Mouse (Mus musculus) liver, postnatal 0 days (tissue): Measurements from ENCODE around the gene Ehbp1l1. TPM values are rescaled to one million over a fixed set of nuclear protein-coding genes. Genes with fewer than 3 reads are reported as not detected.

ENCODE experiments used
- ATAC-seq: fragments of 200-750 bp; cut with Nextera tagmentation; 2 replicates; pipeline ENCODE4 v1.8.0; 2017; ENCODE audit warnings: mild to moderate bottlenecking, moderate library complexity
- DNase-seq: peaks from one replicate; pipeline ENCODE4 v3.0.0-alpha.2; 2016
- H3K27ac ChIP-seq: fragments of 300-500 bp; sonication (generic); 2 replicates; pipeline ENCODE4 v1.5.1; 2014; ENCODE audit warnings: antibody characterized with exemption, moderate library complexity, mild to moderate bottlenecking, low read depth
- H3K27me3 ChIP-seq: fragments of 300-500 bp; sonication (generic); 2 replicates; pipeline ENCODE4 v1.6.1; 2014; ENCODE audit warnings: low read length, control low read depth, mixed read lengths; ENCODE audit not compliant: insufficient read depth
- H3K36me3 ChIP-seq: fragments of 300-500 bp; sonication (generic); replicated peaks from 2 replicates; pipeline ENCODE4 v1.6.1; 2014; ENCODE audit warnings: mild to moderate bottlenecking, control low read depth, low read length, moderate library complexity, mixed read lengths; ENCODE audit not compliant: insufficient read depth
- H3K4me1 ChIP-seq: fragments of 300-500 bp; sonication (generic); 2 replicates; pipeline ENCODE4 v1.6.1; 2014; ENCODE audit warnings: antibody characterized with exemption, mild to moderate bottlenecking, control low read depth; ENCODE audit not compliant: insufficient read depth
- H3K4me2 ChIP-seq: fragments of 300-500 bp; sonication (generic); 2 replicates; pipeline ENCODE4 v1.6.1; 2014; ENCODE audit warnings: low read depth, mild to moderate bottlenecking, low read length, moderate library complexity, mixed read lengths
- H3K4me3 ChIP-seq: fragments of 300-500 bp; sonication (generic); 2 replicates; pipeline ENCODE4 v1.5.1; 2014; ENCODE audit warnings: low read depth, low read length
- H3K9ac ChIP-seq: fragments of 300-500 bp; sonication (generic); replicated peaks from 2 replicates; pipeline ENCODE4 v1.6.1; 2014; ENCODE audit warnings: mild to moderate bottlenecking, moderate library complexity
- H3K9me3 ChIP-seq: fragments of 300-500 bp; sonication (generic); 2 replicates; pipeline ENCODE4 v1.6.1; 2016; ENCODE audit warnings: mild to moderate bottlenecking, control low read depth, low read length, mixed read lengths
- CTCF ChIP-seq: sonication (generic); IDR thresholded peaks from 2 replicates; pipeline ENCODE4 v1.5.1; 2016; ENCODE audit warnings: antibody characterized with exemption, low read depth
- EP300 ChIP-seq: IDR thresholded peaks from 2 replicates; pipeline ENCODE4 v1.6.1; 2016; ENCODE audit warnings: antibody characterized with exemption, low read depth, mild to moderate bottlenecking
- WGBS: fragments of 180-500 bp; shearing (Covaris S2); extraction: QIAGEN DNeasy Blood & Tissue Kit; methylation state at CpG from one replicate; pipeline ENCODE4 v1.1.7; 2014; ENCODE audit not compliant: insufficient replicate concordance; 5-methylcytosine and 5-hydroxymethylcytosine counted together
- polyA plus RNA-seq: library from polyadenylated mRNA; unstranded; fragments of >200 nt; fragmentation: Nextera tagmentation; extraction: Ambion mirVana; gene quantifications from 2 replicates; pipeline ENCODE4 v1.2.1, GENCODE M21; 2015

Ehbp1l1 gene
- polyA plus RNA-seq, 1 experiment from 2014 or later: 42.5 TPM

DNA sequence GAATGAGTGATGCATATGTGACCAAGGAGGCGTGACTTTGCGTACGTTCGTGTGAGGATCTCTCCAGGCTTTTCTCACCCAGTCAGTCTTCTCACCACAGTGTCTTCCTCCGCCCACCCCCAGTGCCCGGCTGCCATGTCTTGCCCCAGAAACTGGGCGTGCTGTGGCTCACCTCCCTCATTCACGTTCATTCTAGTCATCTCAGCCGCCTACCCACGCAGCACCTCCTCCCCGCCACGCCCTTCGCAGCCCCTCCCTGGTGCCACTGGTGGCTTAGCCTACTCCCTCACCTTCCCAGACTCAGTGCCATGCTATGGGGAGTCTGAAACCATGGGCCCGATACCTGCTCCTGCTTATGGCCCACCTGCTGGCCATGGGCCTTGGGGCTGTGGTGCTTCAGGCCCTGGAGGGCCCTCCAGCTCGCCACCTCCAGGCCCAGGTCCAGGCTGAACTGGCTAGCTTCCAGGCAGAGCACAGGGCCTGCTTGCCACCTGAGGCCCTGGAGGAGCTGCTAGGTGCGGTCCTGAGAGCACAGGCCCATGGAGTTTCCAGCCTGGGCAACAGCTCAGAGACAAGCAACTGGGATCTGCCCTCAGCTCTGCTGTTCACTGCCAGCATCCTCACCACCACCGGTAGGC, 21.8 kb downstream of the Ehbp1l1 start, which contains the start of gene Kcnk7:
Kcnk7 (plus strand) TSS at position 205 of the 638 bp plus-strand sequence.
- no peak within 1 kb of the TSS for H3K9ac ChIP-seq
- WGBS: 65% methylated on average over 17 of the region's 17 CpGs
- H3K4me1 ChIP-seq: peaks cover 16% of the 10 kb centered on the region
- no peak within 1 kb of the TSS for H3K4me3 ChIP-seq
- H3K27ac ChIP-seq: peak within 1 kb of the TSS; percentile 46
- H3K27me3 ChIP-seq: no peaks in the 10 kb centered on the region
- peaks cover 68% of the 10 kb centered on the region for H3K36me3 ChIP-seq
- ATAC-seq: peak; percentile 65
- H3K4me2 ChIP-seq: peak within 1 kb of the TSS; percentile 31
- peak; percentile 68 for DNase-seq
- no peak for TF ChIP-seq EP300
- no peak for TF ChIP-seq CTCF
- H3K9me3 ChIP-seq: no peaks in the 10 kb centered on the region

DNA sequence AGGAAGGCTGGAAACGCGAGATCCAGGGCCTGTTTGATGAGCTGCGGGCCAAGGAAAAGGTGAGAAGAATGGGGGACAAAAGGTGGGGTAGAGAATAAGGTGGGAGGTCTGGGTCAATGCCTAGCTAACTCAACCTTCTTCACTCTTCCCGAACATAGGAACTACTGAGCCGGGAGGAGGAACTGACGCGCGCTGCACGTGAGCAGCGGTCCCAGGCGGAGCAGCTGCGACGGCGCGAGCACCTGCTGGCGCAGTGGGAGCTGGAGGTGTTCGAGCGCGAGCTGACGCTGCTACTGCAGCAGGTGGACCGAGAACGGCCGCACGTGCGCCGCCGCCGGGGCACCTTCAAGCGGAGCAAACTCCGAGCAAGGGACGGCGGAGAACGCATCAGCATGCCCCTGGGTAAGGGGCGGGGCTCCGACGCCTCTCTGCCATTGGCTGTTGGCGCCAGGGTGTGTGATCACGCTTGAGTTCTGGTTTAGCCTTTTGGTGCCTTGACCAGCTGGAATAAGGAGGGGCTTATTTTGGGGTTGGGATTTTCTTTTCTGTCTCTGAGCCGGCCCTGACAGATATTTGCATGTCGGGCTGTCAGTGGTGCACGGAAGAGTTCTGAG, 30.2 kb downstream of the Ehbp1l1 start:
- Histone ChIP-seq H3K36me3 (peaks cover 66% of the 10 kb centered on the region), H3K4me1 (peaks cover 26% of the 10 kb centered on the region), H3K4me2 (no peak overlapping the region), H3K9me3 (no peaks in the 10 kb centered on the region), H3K27me3 (no peaks in the 10 kb centered on the region), H3K4me3 (no peak overlapping the region), H3K27ac (no peak overlapping the region), H3K9ac (no peak overlapping the region)
- ATAC-seq: no peak
- DNase-seq: no peak
- TF ChIP-seq EP300 (no peak), CTCF (no peak)
- 80% methylated on average over 41 of the region's 41 CpGs for WGBS

GRCm38 (mm10) chr19:5693801-5694200, 32.3 kb downstream of the Ehbp1l1 start:
- no peak overlapping the region for H3K4me3 ChIP-seq
- no peak overlapping the region for H3K9ac ChIP-seq
- 80% methylated on average over 6 of the region's 6 CpGs for WGBS
- H3K27ac ChIP-seq: no peak overlapping the region
- no peaks in the 10 kb centered on the region for H3K27me3 ChIP-seq
- no peak overlapping the region for H3K4me2 ChIP-seq
- H3K36me3 ChIP-seq: peaks cover 44% of the 10 kb centered on the region
- DNase-seq: no peak
- no peak for ATAC-seq
- peaks cover 35% of the 10 kb centered on the region for H3K4me1 ChIP-seq
- H3K9me3 ChIP-seq: no peaks in the 10 kb centered on the region
- TF ChIP-seq CTCF (no peak), EP300 (no peak)

- Histone ChIP-seq H3K4me1 (peaks cover 37% of the 10 kb centered on the region), H3K27ac (peak overlapping the region; percentile 97), H3K36me3 (peaks cover 36% of the 10 kb centered on the region), H3K9me3 (no peaks in the 10 kb centered on the region), H3K4me2 (peak overlapping the region; percentile 100), H3K4me3 (peak overlapping the region; percentile 91), H3K27me3 (no peaks in the 10 kb centered on the region), H3K9ac (peak overlapping the region; percentile 76)
- ATAC-seq: no peak
- DNase-seq: no peak
- TF ChIP-seq EP300 (no peak), CTCF (no peak)
- WGBS: 56% methylated on average over 10 of the region's 10 CpGs
Observed at GRCm38 (mm10) chr19:5692913-5693396, 33.2 kb downstream of the Ehbp1l1 start.

- TF ChIP-seq EP300 (no peak), CTCF (no peak)
Observed at GRCm38 (mm10) chr19:5692086-5692912, 33.8 kb downstream of the Ehbp1l1 start.

DNA sequence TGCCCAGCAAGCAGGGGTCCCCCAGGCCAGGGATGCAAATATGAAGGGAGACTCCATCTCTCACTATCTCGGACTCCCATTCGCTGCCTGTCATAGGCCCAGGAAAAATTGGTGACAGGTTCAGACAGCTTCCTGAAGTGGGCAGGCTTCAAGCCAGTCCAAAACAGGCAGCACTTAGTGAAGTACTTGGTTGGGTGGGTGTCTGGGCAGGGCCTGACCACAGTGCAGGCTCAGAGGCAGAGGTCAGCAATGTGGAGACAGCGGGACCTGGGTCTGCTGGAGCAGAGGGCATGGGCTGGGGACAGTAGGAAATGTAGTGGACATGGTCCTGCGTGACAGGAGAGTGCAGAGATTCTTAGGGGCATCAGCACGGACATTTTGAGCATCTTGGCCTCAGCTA, 34.5 kb downstream of the Ehbp1l1 start:
- no peak for ATAC-seq
- H3K27ac ChIP-seq: peak overlapping the region; percentile 97
- 43% methylated on average over 5 of the region's 5 CpGs for WGBS

More at GRCm38 (mm10) chr19:5692086-5692912, 33.8 kb downstream of the Ehbp1l1 start:
- peaks cover 29% of the 10 kb centered on the region for H3K36me3 ChIP-seq
- H3K27ac ChIP-seq: peak overlapping the region; percentile 97
- H3K9me3 ChIP-seq: no peaks in the 10 kb centered on the region
- peak overlapping the region; percentile 100 for H3K4me2 ChIP-seq
- H3K27me3 ChIP-seq: no peaks in the 10 kb centered on the region
- ATAC-seq (no peak), DNase-seq (peak; percentile 42)
- H3K9ac ChIP-seq: peak overlapping the region; percentile 76
- peaks cover 42% of the 10 kb centered on the region for H3K4me1 ChIP-seq
- peak overlapping the region; percentile 91 for H3K4me3 ChIP-seq
- WGBS: 38% methylated on average over 10 of the region's 10 CpGs

More for the DNA sequence above, 34.5 kb downstream of the Ehbp1l1 start:
- Histone ChIP-seq H3K4me1 (peaks cover 44% of the 10 kb centered on the region), H3K9me3 (no peaks in the 10 kb centered on the region), H3K36me3 (peaks cover 23% of the 10 kb centered on the region), H3K4me2 (peak overlapping the region; percentile 100), H3K27me3 (no peaks in the 10 kb centered on the region), H3K4me3 (peak overlapping the region; percentile 91), H3K9ac (peak overlapping the region; percentile 76)
- DNase-seq: no peak
- TF ChIP-seq CTCF (no peak), EP300 (no peak)
